Mouse (Mus musculus): ENCODE results near the gene Gm21773. TPM values are rescaled to one million over a fixed set of nuclear protein-coding genes. Genes with fewer than 3 reads are reported as not detected.
"Not testable (repeated sequence)": the region's sequence is repeated elsewhere in the genome, so short reads cannot be mapped to it uniquely, and the experiment has no call there.

The Gm21773 gene
- not detected in 2 replicates for polyA plus RNA-seq (2015; fragmentation: Nextera tagmentation; extraction: Ambion mirVana)

DNA sequence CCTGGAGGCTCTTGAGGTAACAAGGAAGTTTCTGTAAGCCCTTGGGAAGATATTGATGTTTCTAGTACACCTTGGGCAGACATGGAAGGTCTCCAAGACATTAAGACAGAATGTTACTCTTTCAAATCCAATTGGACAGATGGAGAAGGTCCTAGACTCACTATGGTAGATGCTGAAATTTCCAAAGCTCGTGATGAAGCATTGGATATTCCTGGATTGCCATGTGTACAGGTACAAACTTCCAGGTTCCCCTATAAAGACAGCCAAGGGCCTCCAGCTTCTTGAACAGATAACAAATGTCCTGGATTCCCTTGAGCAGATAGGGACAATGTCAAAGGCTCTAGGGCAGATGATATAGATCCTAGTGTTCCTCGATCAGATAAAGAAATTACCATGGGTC, at the start of gene Gm21773:
Gene Gm21773 (minus strand): TSS at position 101 of the 400 bp plus-strand sequence.
- H3K9me3 ChIP-seq; H3K4me3 ChIP-seq; H3K36me3 ChIP-seq; H3K27ac ChIP-seq; H3K4me2 ChIP-seq; ATAC-seq (ENCODE audit: insufficient number of reproducible peaks, low FRiP score, low TSS enrichment, low read depth); H3K9ac ChIP-seq; H3K4me1 ChIP-seq; H3K27me3 ChIP-seq: not testable (repeated sequence)
- WGBS = no CpG with 5 or more reads among the region's 2 CpGs

All from limb, embryonic 15.5 days (tissue).